Mouse (Mus musculus): Measurements from ENCODE around the gene Iqsec3.

The Iqsec3 gene

DNA sequence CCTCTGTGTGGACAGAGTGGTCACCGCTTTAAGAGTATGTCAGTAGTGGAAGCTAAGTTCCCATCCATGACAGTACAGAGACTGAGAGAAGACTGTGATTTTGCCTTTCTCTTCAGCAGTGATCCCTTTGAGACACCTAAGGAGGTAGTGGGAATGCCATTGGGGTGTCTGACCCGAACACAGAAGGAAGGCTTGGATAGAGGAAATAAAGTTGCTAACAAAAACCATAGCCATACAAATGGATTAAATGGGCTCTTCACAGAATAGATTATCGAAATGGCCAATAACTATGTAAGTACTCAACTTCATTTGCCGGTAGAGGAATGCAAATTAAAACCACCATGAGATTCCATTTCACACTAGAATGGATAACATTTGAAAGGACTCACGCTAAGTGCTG lies 17.9 kb upstream of the Iqsec3 start:
- TF ChIP-seq GATA4 (IDR thresholded peaks at IDR 0.05; ENCODE audit: insufficient replicate concordance, low read length): no peak

DNA sequence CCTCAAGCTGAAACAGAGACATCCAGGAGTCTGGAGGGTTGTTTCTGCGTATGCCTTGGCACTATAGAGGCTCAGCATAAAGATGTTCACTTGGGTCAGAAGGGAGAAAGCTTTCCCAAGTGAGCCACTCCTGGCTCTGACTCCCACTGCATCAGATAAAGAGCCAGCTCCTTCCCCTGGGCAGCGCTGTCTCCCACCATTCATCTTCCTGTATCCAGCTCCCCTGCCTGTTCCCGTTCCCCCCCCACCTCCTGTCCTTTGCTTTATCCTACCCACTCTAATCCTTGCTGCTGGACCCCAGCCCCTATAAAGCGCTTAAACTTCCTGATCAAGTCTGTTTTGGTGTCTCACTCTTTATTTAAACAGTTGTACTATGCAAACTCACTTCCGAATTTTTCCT lies 1.2 kb downstream of the Iqsec3 start:
- no peak for TF ChIP-seq GATA4 (IDR thresholded peaks at IDR 0.05; ENCODE audit: insufficient replicate concordance, low read length)

DNA sequence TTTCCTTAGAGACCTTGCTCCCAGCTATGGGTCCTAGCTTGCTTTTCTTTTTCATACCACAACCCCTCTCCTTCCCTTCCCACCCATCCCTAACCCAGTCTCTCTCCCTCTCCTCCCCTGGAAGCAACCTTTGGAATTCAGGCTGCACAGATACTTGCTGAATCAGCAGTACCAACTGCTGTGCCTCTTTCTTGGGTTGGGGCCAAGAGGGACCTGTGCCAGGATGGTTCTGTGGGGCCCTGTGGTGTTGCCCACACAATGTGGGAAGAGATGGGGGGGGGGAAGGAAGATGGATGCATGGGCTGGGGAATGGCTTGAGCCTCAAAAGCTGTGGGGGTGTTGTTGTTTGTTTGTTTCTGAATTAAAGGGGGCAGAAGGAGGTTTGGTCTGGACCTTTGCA lies 5.2 kb downstream of the Iqsec3 start:
- no peak for TF ChIP-seq GATA4 (IDR thresholded peaks at IDR 0.05; ENCODE audit: insufficient replicate concordance, low read length)

DNA sequence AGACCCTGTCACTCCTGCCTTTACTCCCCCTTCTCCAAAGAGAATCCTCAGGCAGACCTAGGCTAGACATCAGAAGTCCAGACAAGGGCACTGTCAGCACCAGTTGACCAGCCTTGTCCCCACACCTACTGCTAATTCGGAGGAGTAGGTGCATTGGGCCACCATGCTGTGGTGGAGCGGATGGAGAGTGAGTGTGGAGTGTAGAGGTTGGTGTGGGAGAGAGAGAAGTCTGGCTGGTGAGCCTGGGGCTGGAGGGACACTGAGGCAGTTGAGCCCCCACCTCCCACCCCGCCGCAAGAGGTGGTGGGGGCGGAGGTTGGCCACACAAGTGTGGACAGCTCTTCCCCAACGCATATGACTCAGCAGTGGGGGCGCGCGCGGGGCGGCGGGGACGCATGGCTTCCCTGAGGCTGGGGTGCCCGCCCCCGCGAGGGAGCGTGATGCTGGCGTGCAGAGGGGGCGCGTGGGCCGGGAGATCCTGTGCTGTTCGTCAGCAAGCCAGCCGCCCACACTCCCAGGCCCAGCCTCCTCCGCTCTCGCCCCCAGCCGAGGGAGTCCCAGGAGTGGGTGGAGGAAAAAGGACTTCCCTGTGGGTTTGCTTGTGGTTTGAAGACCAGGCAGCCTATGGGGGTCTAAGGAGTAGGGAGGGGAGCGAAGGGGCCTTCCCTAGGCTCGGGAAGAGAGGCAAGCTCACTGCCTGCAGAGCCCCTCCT lies 10.7 kb downstream of the Iqsec3 start:
- no peak for TF ChIP-seq GATA4 (IDR thresholded peaks at IDR 0.05; ENCODE audit: insufficient replicate concordance, low read length)

GRCm38 (mm10) chr6:121457381-121457780 lies 16.1 kb downstream of the Iqsec3 start:
- TF ChIP-seq GATA4 (IDR thresholded peaks at IDR 0.05; ENCODE audit: insufficient replicate concordance, low read length): no peak

DNA sequence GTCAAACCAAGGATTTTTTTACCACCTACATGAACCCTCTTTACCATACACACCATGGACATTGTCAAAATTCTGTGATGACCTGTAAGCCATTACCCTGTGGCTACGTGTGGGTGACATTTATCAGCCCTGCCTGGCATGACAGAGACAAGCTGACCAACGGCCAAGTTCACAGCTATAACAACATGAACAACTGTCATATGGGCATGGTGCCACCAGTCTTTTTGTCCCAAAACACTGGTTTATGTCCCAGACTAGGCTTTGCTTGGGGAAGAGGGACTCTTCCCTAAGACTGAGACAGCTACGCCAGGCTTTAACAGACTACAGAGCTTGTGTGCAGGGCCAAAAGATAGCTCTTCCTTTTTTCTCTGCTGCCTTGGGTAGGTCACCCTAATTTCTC lies 16.8 kb downstream of the Iqsec3 start:
- TF ChIP-seq GATA4 (IDR thresholded peaks at IDR 0.05; ENCODE audit: insufficient replicate concordance, low read length): no peak

DNA sequence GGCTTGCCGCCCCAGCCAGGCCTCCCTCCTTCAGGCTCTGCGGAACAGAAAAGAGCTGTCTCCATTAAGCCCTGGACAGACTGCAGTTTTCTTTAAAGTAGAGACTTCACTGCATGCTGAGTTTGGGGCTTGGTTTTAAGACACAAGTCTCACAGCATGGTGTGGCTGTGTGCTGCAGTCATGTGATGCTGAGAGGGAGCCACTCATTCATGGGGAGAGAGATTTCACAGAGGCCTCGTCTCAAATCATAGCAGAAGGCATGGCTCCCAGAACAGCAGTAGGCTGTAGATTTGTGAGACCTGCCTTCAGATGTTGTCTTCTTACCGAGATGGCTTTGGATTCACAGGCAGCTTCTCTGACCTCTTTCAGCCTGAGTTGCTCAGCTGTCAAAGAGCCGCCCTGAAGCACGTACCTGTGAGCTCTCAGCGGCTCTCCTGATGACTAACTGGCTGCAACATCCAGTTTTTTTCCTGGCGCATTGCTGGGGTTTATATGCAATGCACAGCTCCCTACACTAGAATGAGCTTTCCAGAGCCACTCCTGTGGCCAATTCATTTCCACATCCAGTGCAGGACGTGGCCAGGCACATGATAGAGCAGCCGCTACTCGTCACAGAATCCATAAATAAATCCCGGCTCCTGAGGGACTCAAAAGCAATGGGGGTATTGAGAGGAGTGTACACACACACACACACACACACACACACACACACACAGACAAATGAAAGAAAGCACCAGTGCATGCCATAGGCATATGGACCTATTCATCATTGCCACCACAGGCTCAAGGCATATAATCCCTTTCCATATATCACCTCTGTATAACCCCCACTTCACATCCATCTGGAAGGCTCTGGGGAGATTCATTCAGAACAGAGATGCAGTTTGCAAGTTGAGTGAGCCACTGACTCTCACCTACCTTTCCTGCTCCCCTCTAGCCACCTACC lies 18.7 kb downstream of the Iqsec3 start:
- no peak for TF ChIP-seq GATA4 (IDR thresholded peaks at IDR 0.05; ENCODE audit: insufficient replicate concordance, low read length)

DNA sequence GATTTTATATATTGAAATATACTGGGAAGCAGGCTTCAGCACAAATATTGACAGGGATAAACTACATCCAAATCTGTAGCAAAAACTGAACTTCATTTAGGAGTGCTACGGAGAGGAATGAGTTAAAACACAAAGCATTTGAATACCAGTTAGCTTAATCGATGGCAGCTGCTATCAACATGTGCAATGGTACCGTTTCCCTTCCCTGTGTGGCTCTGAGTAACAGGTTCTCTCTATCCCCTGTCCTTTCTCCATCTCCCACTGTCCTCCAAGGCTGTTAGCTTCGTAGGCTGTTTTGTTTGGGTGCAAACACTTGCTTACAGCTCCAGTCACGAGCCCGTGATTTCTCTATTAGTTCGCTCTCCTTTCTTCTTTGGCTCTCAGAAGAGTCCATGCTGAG lies 19.7 kb downstream of the Iqsec3 start:
- TF ChIP-seq GATA4 (IDR thresholded peaks at IDR 0.05; ENCODE audit: insufficient replicate concordance, low read length): no peak

DNA sequence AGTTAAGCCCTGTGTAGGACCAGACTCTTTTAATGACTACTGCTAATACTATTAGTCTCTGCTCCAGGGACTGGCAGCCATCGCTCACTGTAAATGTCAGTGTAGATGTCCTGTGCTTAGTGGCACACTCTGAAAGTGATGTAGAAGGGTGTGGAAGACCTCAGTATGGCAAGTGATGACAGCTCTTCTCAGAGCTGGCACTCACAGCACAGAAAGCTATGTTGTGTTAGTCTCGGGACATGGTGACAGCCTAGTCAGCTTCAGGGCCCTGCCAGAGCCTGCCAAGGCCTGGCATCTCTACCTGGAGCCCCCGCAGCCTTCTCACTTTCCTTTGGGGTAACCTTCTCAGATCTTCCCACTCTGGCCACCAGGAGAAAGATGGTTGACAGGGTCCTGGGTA lies 21.8 kb downstream of the Iqsec3 start:
- no peak for TF ChIP-seq GATA4 (IDR thresholded peaks at IDR 0.05; ENCODE audit: insufficient replicate concordance, low read length)

- TF ChIP-seq GATA4 (IDR thresholded peaks at IDR 0.05; ENCODE audit: insufficient replicate concordance, low read length): no peak
Measured at GRCm38 (mm10) chr6:121440696-121441220, 32.7 kb downstream of the Iqsec3 start.

DNA sequence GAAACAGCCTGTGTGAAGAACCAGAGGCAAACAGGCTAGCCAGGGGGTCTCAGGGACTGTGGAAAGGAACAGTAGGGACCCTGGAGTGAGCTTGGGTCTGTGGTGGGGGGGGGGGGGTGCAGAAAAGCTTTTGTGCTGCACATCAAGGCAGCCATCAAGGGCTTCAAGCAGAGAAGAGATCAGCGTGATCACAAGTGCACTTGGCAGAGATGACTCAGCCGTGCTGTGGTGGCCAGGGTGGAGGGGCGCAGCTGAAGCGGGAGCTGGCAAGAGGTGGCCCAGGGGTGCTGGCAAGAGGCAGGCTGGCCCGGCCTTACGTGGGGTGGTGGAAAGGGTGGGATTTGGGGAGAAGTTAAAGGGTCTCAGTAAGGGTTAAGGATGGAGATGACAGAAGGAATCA lies 48.6 kb downstream of the Iqsec3 start:
- no peak for TF ChIP-seq GATA4 (IDR thresholded peaks at IDR 0.05; ENCODE audit: insufficient replicate concordance, low read length)

DNA sequence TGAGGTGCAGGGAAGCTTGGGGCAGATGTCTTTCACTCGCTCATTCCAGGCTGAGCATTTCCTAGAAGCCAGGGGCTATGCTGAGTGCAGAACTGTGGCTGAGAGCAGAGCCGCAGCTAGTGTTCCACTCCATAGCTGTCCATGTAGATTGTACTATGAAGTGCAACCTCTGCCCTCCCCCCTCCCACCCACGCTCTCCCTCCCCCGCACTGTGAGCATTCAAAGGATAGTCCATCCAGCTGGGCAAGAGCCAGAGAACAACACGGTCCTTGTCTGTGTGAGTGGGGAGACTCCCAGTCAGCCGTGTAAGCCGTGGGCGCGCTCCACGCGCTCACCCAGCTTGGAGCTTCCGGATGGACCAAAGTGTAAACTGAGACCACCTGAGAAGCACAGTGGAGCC lies 49.1 kb downstream of the Iqsec3 start:
- TF ChIP-seq GATA4 (IDR thresholded peaks at IDR 0.05; ENCODE audit: insufficient replicate concordance, low read length): no peak

- no peak for TF ChIP-seq GATA4 (IDR thresholded peaks at IDR 0.05; ENCODE audit: insufficient replicate concordance, low read length)
Measured at GRCm38 (mm10) chr6:121412558-121413297, 60.8 kb downstream of the Iqsec3 start.

DNA sequence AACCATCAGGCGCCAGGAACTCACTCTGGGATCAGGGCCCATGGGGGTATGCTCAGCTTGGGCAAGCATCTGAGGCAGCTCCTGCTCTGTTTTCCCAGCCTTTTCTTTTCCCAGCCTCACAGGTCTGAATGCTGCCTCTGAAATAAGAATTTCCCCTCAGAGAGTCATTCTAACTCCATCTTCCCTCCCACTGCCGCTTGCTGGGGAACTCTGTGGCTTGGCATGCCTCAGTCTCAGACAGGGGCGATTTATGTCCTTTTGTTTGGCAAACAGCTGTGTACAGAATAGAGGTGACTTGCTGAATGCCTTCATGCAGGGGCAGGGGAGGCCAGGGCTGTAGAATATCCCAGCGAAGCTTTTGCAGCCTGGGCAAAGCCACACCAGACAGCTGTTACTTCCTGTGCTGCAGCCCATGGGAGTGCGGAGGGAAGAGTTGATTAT lies 65.9 kb downstream of the Iqsec3 start:
- no peak for TF ChIP-seq GATA4 (IDR thresholded peaks at IDR 0.05; ENCODE audit: insufficient replicate concordance, low read length)

DNA sequence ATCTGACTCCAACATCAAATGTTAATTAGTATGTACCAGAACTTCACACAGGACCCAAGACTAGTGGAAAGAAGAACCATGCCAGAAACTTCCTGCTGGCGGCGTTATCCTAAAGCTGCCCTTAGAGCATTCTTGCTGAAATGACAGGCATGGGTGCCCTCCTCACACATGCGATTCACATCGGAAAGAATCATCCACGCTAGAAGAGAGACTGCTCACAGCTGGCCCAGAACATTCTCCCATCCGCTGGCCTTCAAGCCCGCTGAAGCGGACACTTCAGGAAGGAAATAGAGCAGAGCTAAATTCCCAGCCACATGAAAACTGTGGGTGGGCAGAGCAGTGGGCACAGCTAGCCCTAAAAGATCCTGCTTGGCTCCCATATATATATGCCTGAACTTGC lies 68.2 kb downstream of the Iqsec3 start:
- TF ChIP-seq GATA4 (IDR thresholded peaks at IDR 0.05; ENCODE audit: insufficient replicate concordance, low read length): no peak
